11 mouse cellular contexts compared by ENCODE assay signal in genomic region chr5:135353564-135353963, GRCm38 (mm10). TPM values are rescaled to one million over a fixed set of nuclear protein-coding genes. Genes with fewer than 3 reads are reported as not detected.
A peak's percentile ranks its signal among the peaks of the same experiment; 100 is the strongest.
DNase-seq lines count a peak whose midpoint lies in the region; ATAC-seq and TF ChIP-seq lines count a peak whose summit lies in the region.
"Had no signal": no experiment of that assay in that cellular context is flagged by ENCODE, and none has a peak within 500 bp of the region (broad histone marks: within the 10 kb centered on the region; RNA-seq: fewer than 3 reads in every experiment).

No protein-coding gene starts in this region.

- H3K27ac ChIP-seq in liver, embryonic 11.5 days (ENCODE audit: low read depth, low read length) = no peak overlapping the region
- no peak overlapping the region for H3K27ac ChIP-seq in limb, embryonic 13.5 days
- H3K27ac ChIP-seq in cerebellum, adult 2 months (ENCODE audit: insufficient read depth, low read length) = no peak overlapping the region
- H3K27ac ChIP-seq: hindbrain, embryonic 15.5 days had no signal

- H3K4me1 ChIP-seq in liver, embryonic 11.5 days (replicated peaks; ENCODE audit: control insufficient read depth, insufficient read depth, low read length) = no peaks in the 10 kb centered on the region
- 0 out of 2 replicates have a peak, but pooled peaks cover 5% of the 10 kb centered on the region for H3K4me1 ChIP-seq in limb, embryonic 13.5 days
- no peaks in the 10 kb centered on the region for H3K4me1 ChIP-seq in cerebellum, adult 2 months (ENCODE audit: control insufficient read depth, insufficient read depth, low read length)
- H3K4me1 ChIP-seq: hindbrain, embryonic 15.5 days had no signal

- H3K4me2 ChIP-seq in liver, embryonic 11.5 days = no peak overlapping the region
- H3K4me2 ChIP-seq in limb, embryonic 13.5 days (replicated peaks) = 0 out of 2 replicates have a peak overlapping the region, but pooled peaks have one; percentile 19
- H3K4me2 ChIP-seq: hindbrain, embryonic 15.5 days had no signal

- WGBS in liver, embryonic 11.5 days = 17% methylated on average over 20 of the region's 20 CpGs
- 17% methylated on average over 20 of the region's 20 CpGs for WGBS in limb, embryonic 13.5 days
- WGBS in cerebellum, adult 2 months = 16% methylated on average over 20 of the region's 20 CpGs

- H3K9me3 ChIP-seq in liver, embryonic 11.5 days (ENCODE audit: control insufficient read depth, low read length) = peaks cover 2% of the 10 kb centered on the region; the same call in 1 of the 2 replicates
- peaks cover 13% of the 10 kb centered on the region for H3K9me3 ChIP-seq in limb, embryonic 13.5 days

- H3K4me3 ChIP-seq in liver, embryonic 11.5 days (ENCODE audit: low read depth, low read length) = no peak overlapping the region
- H3K4me3 ChIP-seq in limb, embryonic 13.5 days = no peak overlapping the region
- no peak overlapping the region for H3K4me3 ChIP-seq in cerebellum, adult 2 months (replicated peaks; ENCODE audit: insufficient read depth, low read depth, low read length)
- H3K4me3 ChIP-seq: hindbrain, embryonic 15.5 days had no signal

- DNase-seq in adrenal gland, postnatal 14 days = peak; percentile 47
- no peak for DNase-seq in adrenal gland, adult 2 months
- DNase-seq in liver = peak; percentile 34
- no peak for DNase-seq in liver, embryonic 11.5 days (ENCODE audit: low spot score)
- DNase-seq in brain, embryonic 14.5 days (ENCODE audit: low read depth) = no peak
- DNase-seq in cerebellum, adult 2 months = no peak
- no peak for DNase-seq in urinary bladder, postnatal 36 days (ENCODE audit: low spot score in 2 of 2)

- no peaks in the 10 kb centered on the region for H3K36me3 ChIP-seq in liver, embryonic 11.5 days (ENCODE audit: control insufficient read depth, insufficient read depth, low read length)
- H3K36me3 ChIP-seq in limb, embryonic 13.5 days = no peaks in the 10 kb centered on the region
- H3K36me3 ChIP-seq: hindbrain, embryonic 15.5 days had no signal

- peak; percentile 55 for TF ChIP-seq CTCF in brain, embryonic 14.5 days (IDR thresholded peaks at IDR 0.05; ENCODE audit: borderline replicate concordance, extremely low read depth, insufficient read depth, insufficient read length)
- TF ChIP-seq CTCF in cerebellum, adult 2 months (IDR thresholded peaks at IDR 0.05; ENCODE audit: borderline replicate concordance, insufficient read depth, low read depth, low read length) = no peak

- no peak for TF ChIP-seq POLR2A in brain, embryonic 14.5 days (IDR thresholded peaks at IDR 0.05; ENCODE audit: borderline replicate concordance, extremely low read depth, insufficient read depth, insufficient read length, poor library complexity, severe bottlenecking)
- TF ChIP-seq POLR2A in cerebellum, adult 2 months (IDR thresholded peaks at IDR 0.05; ENCODE audit: borderline replicate concordance, insufficient read depth, low read length) = no peak

- H3K9ac ChIP-seq in liver, embryonic 11.5 days (ENCODE audit: low read depth, low read length) = no peak overlapping the region
- no peak overlapping the region for H3K9ac ChIP-seq in limb, embryonic 13.5 days
- H3K9ac ChIP-seq: hindbrain, embryonic 15.5 days had no signal

- ATAC-seq in liver, embryonic 11.5 days (replicated peaks; ENCODE audit: low FRiP score) = no peak
- ATAC-seq in limb, embryonic 13.5 days (ENCODE audit: low FRiP score, low read depth) = no peak

- H3K27me3 ChIP-seq in liver, embryonic 11.5 days (replicated peaks; ENCODE audit: control insufficient read depth, insufficient read depth, low read length) = peaks cover 2% of the 10 kb centered on the region; the same call in 1 of the 2 replicates
- H3K27me3 ChIP-seq in limb, embryonic 13.5 days = peaks cover 29% of the 10 kb centered on the region
- no peaks in the 10 kb centered on the region for H3K27me3 ChIP-seq in cerebellum, adult 2 months (ENCODE audit: control insufficient read depth, insufficient read depth, low read length)

RNA-seq across cellular contexts. Expression of gene Trim50, which starts 0.5 kb away (rescaled TPM):
- not detected in 2 replicates for total RNA-seq in adrenal gland, postnatal 14 days (2021)
- not detected for total RNA-seq in adrenal gland, adult 2 months (2021)
- 0.09 TPM in 1 of 2 replicates, not detected in the other for polyA plus RNA-seq in adrenal gland, adult 2 months (2012; rRNA removed)
- not detected in 2 replicates for polyA plus RNA-seq in liver, embryonic 11.5 days (2014; fragmentation: Nextera tagmentation; extraction: Ambion mirVana)
- not detected in 2 replicates for polyA plus RNA-seq in brain, embryonic 14.5 days (2012; rRNA removed)
- not detected in 2 replicates for polyA plus RNA-seq in limb, embryonic 13.5 days (2015; fragmentation: Nextera tagmentation; extraction: Ambion mirVana)
- polyA plus RNA-seq in cerebellum, adult 2 months (2012; rRNA removed) = 0.08 TPM in 1 of 2 replicates, not detected in the other
- total RNA-seq: neutrophil, adult 5-6 weeks had no signal
- polyA plus RNA-seq: hindbrain, embryonic 15.5 days; liver, embryonic 16.5 days had no signal

RNA-seq across cellular contexts. Expression of gene Fkbp6, which starts 3.7 kb away (rescaled TPM):
- not detected in 2 replicates for total RNA-seq in adrenal gland, postnatal 14 days (2021)
- total RNA-seq in adrenal gland, adult 2 months (2021) = not detected
- 0.08 TPM in 1 of 2 replicates, not detected in the other for polyA plus RNA-seq in adrenal gland, adult 2 months (2012; rRNA removed)
- 0.40 TPM in 1 of 2 replicates, not detected in the other for polyA plus RNA-seq in liver, embryonic 11.5 days (2014; fragmentation: Nextera tagmentation; extraction: Ambion mirVana)
- 0.06 and 0.40 TPM in 2 replicates for polyA plus RNA-seq in brain, embryonic 14.5 days (2012; rRNA removed)
- not detected in 2 replicates for polyA plus RNA-seq in limb, embryonic 13.5 days (2015; fragmentation: Nextera tagmentation; extraction: Ambion mirVana)
- not detected in 2 replicates for polyA plus RNA-seq in cerebellum, adult 2 months (2012; rRNA removed)
- total RNA-seq: neutrophil, adult 5-6 weeks had no signal
- polyA plus RNA-seq: liver, embryonic 16.5 days had no signal

RNA-seq across cellular contexts. Expression of gene Nsun5, which starts 16.2 kb away (rescaled TPM):
- total RNA-seq in adrenal gland, postnatal 14 days (2021) = 15.7 and 22.7 TPM in 2 replicates
- total RNA-seq in adrenal gland, adult 2 months (2021) = 10 to 100 TPM; 16.8 to 23.0 TPM
- 34.1 and 35.0 TPM in 2 replicates for polyA plus RNA-seq in adrenal gland, adult 2 months (2012; rRNA removed)
- polyA plus RNA-seq in liver, embryonic 11.5 days (2014; fragmentation: Nextera tagmentation; extraction: Ambion mirVana) = 32.7 and 42.2 TPM in 2 replicates
- polyA plus RNA-seq in brain, embryonic 14.5 days (2012; rRNA removed) = 44.4 and 62.2 TPM in 2 replicates
- polyA plus RNA-seq in limb, embryonic 13.5 days (2015; fragmentation: Nextera tagmentation; extraction: Ambion mirVana) = 38.8 and 39.8 TPM in 2 replicates
- 41.8 and 45.6 TPM in 2 replicates for polyA plus RNA-seq in cerebellum, adult 2 months (2012; rRNA removed)

RNA-seq across cellular contexts. Expression of gene Pom121, which starts 40.8 kb away (rescaled TPM):
- 26.0 and 28.2 TPM in 2 replicates for total RNA-seq in adrenal gland, postnatal 14 days (2021)
- total RNA-seq in adrenal gland, adult 2 months (2021) = 10 to 100 TPM; 18.7 to 23.3 TPM
- polyA plus RNA-seq in adrenal gland, adult 2 months (2012; rRNA removed) = 32.7 and 36.3 TPM in 2 replicates
- polyA plus RNA-seq in liver, embryonic 11.5 days (2014; fragmentation: Nextera tagmentation; extraction: Ambion mirVana) = 18.0 and 19.7 TPM in 2 replicates
- 21.7 and 45.5 TPM in 2 replicates for polyA plus RNA-seq in brain, embryonic 14.5 days (2012; rRNA removed)
- 15.5 and 15.9 TPM in 2 replicates for polyA plus RNA-seq in limb, embryonic 13.5 days (2015; fragmentation: Nextera tagmentation; extraction: Ambion mirVana)
- 31.2 and 31.8 TPM in 2 replicates for polyA plus RNA-seq in cerebellum, adult 2 months (2012; rRNA removed)

Comparison
In these comparisons a context has a peak if more than half of its experiments do, and no peak if none do; other contexts are left out.
1. DNase-seq: peak in adrenal gland, postnatal 14 days (single experiment) and liver (single experiment); none in adrenal gland, adult 2 months (single experiment), liver, embryonic 11.5 days (single experiment), brain, embryonic 14.5 days (single experiment), cerebellum, adult 2 months (0 of 2) and urinary bladder, postnatal 36 days (0 of 2).